Mouse (Mus musculus): ENCODE data around the gene Ifi47.

Gene Ifi47

GRCm38 (mm10) chr11:49089735-49090507 is 13.5 kb downstream of the Ifi47 start:
- no peak for DNase-seq (ENCODE audit: low spot score in 2 of 2)

- no peak for DNase-seq (ENCODE audit: low spot score in 2 of 2)
These were observed 14.2 kb downstream of the Ifi47 start for GRCm38 (mm10) chr11:49090551-49090950.

GRCm38 (mm10) chr11:49091171-49091570 is 14.8 kb downstream of the Ifi47 start:
- no peak for DNase-seq (ENCODE audit: low spot score in 2 of 2)

- DNase-seq (ENCODE audit: low spot score in 2 of 2): no peak
These were observed 15.7 kb downstream of the Ifi47 start for GRCm38 (mm10) chr11:49092053-49092586.

GRCm38 (mm10) chr11:49092786-49093185 is 16.4 kb downstream of the Ifi47 start:
- no peak for DNase-seq (ENCODE audit: low spot score in 2 of 2)

- no peak for DNase-seq (ENCODE audit: low spot score in 2 of 2)
These were observed 17.7 kb downstream of the Ifi47 start for GRCm38 (mm10) chr11:49093861-49094660.

- DNase-seq (ENCODE audit: low spot score in 2 of 2): no peak
These were observed 19.0 kb downstream of the Ifi47 start for GRCm38 (mm10) chr11:49095367-49095766.

GRCm38 (mm10) chr11:49100409-49100808 is 24.0 kb downstream of the Ifi47 start:
- no peak for DNase-seq (ENCODE audit: low spot score in 2 of 2)

- no peak for DNase-seq (ENCODE audit: low spot score in 2 of 2)
These were observed 25.1 kb downstream of the Ifi47 start for GRCm38 (mm10) chr11:49101500-49101899.

GRCm38 (mm10) chr11:49103047-49103693 is 26.8 kb downstream of the Ifi47 start:
- peak; percentile 77 to 86 for DNase-seq (ENCODE audit: low spot score in 2 of 2)

GRCm38 (mm10) chr11:49105752-49106151 is 29.4 kb downstream of the Ifi47 start:
- no peak for DNase-seq (ENCODE audit: low spot score in 2 of 2)

- DNase-seq (ENCODE audit: low spot score in 2 of 2): no peak
These were observed 31.5 kb downstream of the Ifi47 start for GRCm38 (mm10) chr11:49107650-49108537.

- no peak for DNase-seq (ENCODE audit: low spot score in 2 of 2)
These were observed 32.4 kb downstream of the Ifi47 start for GRCm38 (mm10) chr11:49108833-49109232.

GRCm38 (mm10) chr11:49111000-49111399 is 34.6 kb downstream of the Ifi47 start:
- DNase-seq (ENCODE audit: low spot score in 2 of 2): no peak

- DNase-seq (ENCODE audit: low spot score in 2 of 2): no peak
These were observed 36.3 kb downstream of the Ifi47 start for GRCm38 (mm10) chr11:49112624-49113219.

GRCm38 (mm10) chr11:49114158-49114557 is 37.8 kb downstream of the Ifi47 start:
- DNase-seq (ENCODE audit: low spot score in 2 of 2): no peak

- DNase-seq (ENCODE audit: low spot score in 2 of 2): no peak
These were observed 38.4 kb downstream of the Ifi47 start, which contains the start of gene Olfr1396 for GRCm38 (mm10) chr11:49114774-49115173. TSS of gene Olfr1396 (minus strand) at chr11:49114874.

- DNase-seq (ENCODE audit: low spot score in 2 of 2): no peak
These were observed 43.2 kb downstream of the Ifi47 start for GRCm38 (mm10) chr11:49119635-49120034.

GRCm38 (mm10) chr11:49124169-49124568 is 47.8 kb downstream of the Ifi47 start:
- DNase-seq (ENCODE audit: low spot score in 2 of 2): no peak

- no peak for DNase-seq (ENCODE audit: low spot score in 2 of 2)
These were observed 65.6 kb downstream of the Ifi47 start, which contains the start of gene Olfr1395 for GRCm38 (mm10) chr11:49141974-49142373. TSS of gene Olfr1395 (plus strand) at chr11:49142274.
